Mouse (Mus musculus) hindbrain, embryonic 16.5 days (tissue): ENCODE measurements around the gene Tubb2b. TPM values are rescaled to one million over a fixed set of nuclear protein-coding genes. Genes with fewer than 3 reads are reported as not detected.
"Not testable (repeated sequence)": the region's sequence is repeated elsewhere in the genome, so short reads cannot be mapped to it uniquely, and the experiment has no call there.

Experiments
- ATAC-seq: fragments of 200-750 bp; cut with Nextera tagmentation; 2 replicates; pipeline ENCODE4 v1.8.0; 2017; ENCODE audit warnings: moderate TSS enrichment, moderate library complexity
- H3K27ac ChIP-seq: fragments of 300-500 bp; sonication (generic); 2 replicates; pipeline ENCODE4 v1.5.1; 2014; ENCODE audit warnings: low read depth, mild to moderate bottlenecking, control low read depth, low read length, moderate library complexity
- H3K27me3 ChIP-seq: fragments of 300-500 bp; sonication (generic); replicated peaks from 2 replicates; pipeline ENCODE4 v1.6.1; 2014; ENCODE audit warnings: low read length; ENCODE audit not compliant: control insufficient read depth, insufficient read depth
- H3K36me3 ChIP-seq: fragments of 300-500 bp; sonication (generic); 2 replicates; pipeline ENCODE4 v1.6.1; 2014; ENCODE audit warnings: mild to moderate bottlenecking, low read length, moderate library complexity, mixed read lengths; ENCODE audit not compliant: control insufficient read depth, insufficient read depth
- H3K4me1 ChIP-seq: fragments of 300-500 bp; sonication (generic); 2 replicates; pipeline ENCODE4 v1.6.1; 2014; ENCODE audit warnings: low read depth, low read length; ENCODE audit not compliant: control insufficient read depth, insufficient read depth
- H3K4me2 ChIP-seq: fragments of 300-500 bp; sonication (generic); 2 replicates; pipeline ENCODE4 v1.6.1; 2014; ENCODE audit warnings: mild to moderate bottlenecking, low read length, control low read depth, moderate library complexity
- H3K4me3 ChIP-seq: fragments of 300-500 bp; sonication (generic); 2 replicates; pipeline ENCODE4 v1.5.1; 2014; ENCODE audit warnings: mild to moderate bottlenecking, low read length, control low read depth, moderate library complexity
- H3K9ac ChIP-seq: fragments of 300-500 bp; sonication (generic); 2 replicates; pipeline ENCODE4 v1.6.1; 2014; ENCODE audit warnings: low read depth, mild to moderate bottlenecking, control low read depth, low read length, moderate library complexity
- H3K9me3 ChIP-seq: fragments of 300-500 bp; sonication (generic); 2 replicates; pipeline ENCODE4 v1.6.1; 2014; ENCODE audit warnings: mild to moderate bottlenecking, low read length, moderate library complexity; ENCODE audit not compliant: control insufficient read depth
- WGBS: fragments of 180-500 bp; shearing (Covaris S2); extraction: QIAGEN DNeasy Blood & Tissue Kit; methylation state at CpG from one replicate; pipeline ENCODE4 v1.1.7; 2014; 5-methylcytosine and 5-hydroxymethylcytosine counted together
- polyA plus RNA-seq: library from polyadenylated mRNA; unstranded; fragments of >200 nt; fragmentation: Nextera tagmentation; extraction: Ambion mirVana; gene quantifications from 2 replicates; pipeline ENCODE4 v1.2.1, GENCODE M21; 2015

The Tubb2b gene
- polyA plus RNA-seq, 1 experiment from 2014 or later, result 1,199 TPM

DNA sequence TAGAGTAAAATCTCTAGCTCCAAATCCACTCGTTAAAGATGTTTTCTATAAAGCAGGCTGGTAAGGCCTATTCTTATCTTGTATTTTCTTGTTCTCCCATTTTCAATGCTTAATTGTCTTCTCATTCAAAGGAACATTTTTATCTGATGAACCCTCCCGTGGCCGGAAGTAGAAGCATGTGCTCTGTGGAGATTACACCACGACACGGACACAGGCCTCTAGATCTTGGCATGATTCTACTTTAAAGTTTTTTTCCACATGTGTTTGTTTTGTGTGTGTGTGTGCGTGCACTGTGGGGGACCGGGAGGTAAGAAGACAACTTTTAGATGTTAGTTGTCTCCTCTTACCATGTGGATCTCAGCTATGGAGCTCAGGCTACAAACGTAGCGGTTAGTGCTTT is 28.4 kb downstream of the Tubb2b start:
- Histone ChIP-seq H3K4me1 (peaks cover 2% of the 10 kb centered on the region; the same call in 1 of the 2 replicates), H3K4me3 (no peak overlapping the region), H3K27me3 (no peaks in the 10 kb centered on the region), H3K4me2 (no peak overlapping the region), H3K36me3 (no peaks in the 10 kb centered on the region), H3K9me3 (no peaks in the 10 kb centered on the region), H3K9ac (no peak overlapping the region), H3K27ac (no peak overlapping the region)
- WGBS, result 86% methylated on average over 9 of the region's 9 CpGs
- ATAC-seq, result no peak

DNA sequence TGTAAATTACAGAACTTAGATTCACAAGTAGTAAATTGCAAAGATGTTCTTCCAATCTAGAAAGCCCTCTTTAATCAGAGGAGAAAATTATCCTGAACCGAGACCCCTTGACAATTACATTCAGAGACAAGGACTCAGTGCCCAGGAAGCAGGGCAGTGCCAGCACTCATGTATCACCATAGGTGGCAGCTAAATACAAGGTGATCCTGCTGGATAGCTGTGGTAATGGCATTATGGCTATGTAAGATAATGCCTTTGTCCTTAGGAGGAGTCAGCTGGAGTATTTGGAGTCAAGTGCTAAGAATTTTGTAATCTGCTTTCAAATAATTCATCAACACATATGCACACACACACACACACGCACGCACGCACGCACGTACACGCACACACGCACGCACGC is 29.0 kb downstream of the Tubb2b start:
- Histone ChIP-seq H3K9ac (no peak overlapping the region), H3K27me3 (no peaks in the 10 kb centered on the region), H3K4me1 (peaks cover 9% of the 10 kb centered on the region), H3K4me3 (no peak overlapping the region), H3K4me2 (no peak overlapping the region), H3K36me3 (no peaks in the 10 kb centered on the region), H3K9me3 (no peaks in the 10 kb centered on the region), H3K27ac (no peak overlapping the region)
- WGBS, result 93% methylated on average over 10 of the region's 10 CpGs
- ATAC-seq, result no peak

DNA sequence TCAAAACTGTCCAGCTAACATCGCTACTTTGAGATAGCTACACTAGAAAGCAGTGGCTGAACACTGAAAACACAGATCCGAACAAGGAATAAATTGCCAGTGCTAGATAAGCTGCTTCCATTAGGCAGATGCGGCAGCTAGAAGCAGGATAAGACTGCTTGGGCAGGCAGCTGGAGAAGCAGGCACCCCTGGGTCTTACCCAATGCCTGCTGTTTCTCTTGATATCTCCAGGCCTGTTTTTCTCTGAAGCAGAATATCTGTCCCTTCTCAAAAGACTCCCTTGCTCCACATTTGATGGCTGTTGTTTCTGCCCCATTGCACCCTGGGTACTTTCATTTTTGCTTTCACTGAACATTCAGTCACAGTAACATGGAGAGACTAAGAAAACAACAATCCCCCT is 29.5 kb downstream of the Tubb2b start:
- Histone ChIP-seq H3K27me3 (no peaks in the 10 kb centered on the region), H3K27ac (0 out of 2 replicates have a peak overlapping the region, but pooled peaks have one; percentile 16), H3K4me2 (no peak overlapping the region), H3K9me3 (no peaks in the 10 kb centered on the region), H3K36me3 (no peaks in the 10 kb centered on the region), H3K4me3 (no peak overlapping the region), H3K4me1 (peaks cover 13% of the 10 kb centered on the region), H3K9ac (no peak overlapping the region)
- ATAC-seq, result no peak
- WGBS, result 76% methylated on average over 3 of the region's 3 CpGs

DNA sequence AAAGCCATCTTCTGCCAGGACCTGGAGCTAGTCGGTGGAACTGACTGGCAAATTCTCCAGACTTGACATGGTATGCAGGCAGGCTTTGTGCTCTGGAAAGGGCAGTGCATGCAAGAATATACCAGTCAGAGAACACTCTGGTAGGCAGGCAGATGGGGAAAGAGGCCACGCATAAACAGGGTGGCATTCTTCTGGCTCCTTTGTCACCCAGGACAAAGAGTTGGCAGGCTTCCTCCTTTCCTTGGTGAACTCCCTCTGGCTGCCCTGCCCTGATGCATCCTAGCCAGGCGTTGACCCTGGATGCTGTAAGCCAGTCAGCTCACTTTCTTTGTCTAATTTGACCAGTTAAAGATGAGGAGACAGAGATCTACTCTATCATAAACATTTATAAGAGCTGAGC is 33.2 kb downstream of the Tubb2b start:
- no peak overlapping the region for H3K4me3 ChIP-seq
- H3K36me3 ChIP-seq, result no peaks in the 10 kb centered on the region
- peak overlapping the region; percentile 83 for H3K27ac ChIP-seq
- no peak overlapping the region for H3K4me2 ChIP-seq
- WGBS, result 38% methylated on average over 3 of the region's 3 CpGs
- H3K9me3 ChIP-seq, result no peaks in the 10 kb centered on the region
- ATAC-seq, result no peak
- no peak overlapping the region for H3K9ac ChIP-seq
- H3K4me1 ChIP-seq, result peaks cover 18% of the 10 kb centered on the region
- H3K27me3 ChIP-seq, result no peaks in the 10 kb centered on the region

DNA sequence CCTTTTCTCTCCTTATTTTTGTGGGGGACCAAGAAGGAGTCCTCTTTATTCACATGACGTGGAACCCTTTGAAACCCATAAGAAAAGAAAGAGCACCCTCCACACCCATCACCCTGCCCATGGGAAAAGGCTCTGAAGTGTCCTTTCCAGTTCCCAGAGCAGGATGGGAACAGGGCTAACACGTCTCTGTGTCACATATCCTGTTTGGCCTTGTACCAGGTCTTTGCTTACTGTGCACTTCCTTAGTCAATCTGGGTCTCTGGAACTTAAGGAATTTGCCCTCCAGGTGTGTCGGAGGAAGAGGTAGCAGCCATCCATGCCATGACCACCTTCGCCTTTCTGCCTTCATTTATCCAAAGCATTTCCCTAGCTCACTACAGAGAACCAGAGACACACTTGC is 33.8 kb downstream of the Tubb2b start:
- Histone ChIP-seq H3K27me3 (no peaks in the 10 kb centered on the region), H3K27ac (peak overlapping the region; percentile 83), H3K36me3 (no peaks in the 10 kb centered on the region), H3K4me2 (peak overlapping the region; percentile 40), H3K9me3 (no peaks in the 10 kb centered on the region), H3K9ac (peak overlapping the region; percentile 45; the same call in 1 of the 2 replicates), H3K4me1 (peaks cover 18% of the 10 kb centered on the region), H3K4me3 (no peak overlapping the region)
- ATAC-seq, result peak; percentile 86
- 47% methylated on average over 4 of the region's 4 CpGs for WGBS

DNA sequence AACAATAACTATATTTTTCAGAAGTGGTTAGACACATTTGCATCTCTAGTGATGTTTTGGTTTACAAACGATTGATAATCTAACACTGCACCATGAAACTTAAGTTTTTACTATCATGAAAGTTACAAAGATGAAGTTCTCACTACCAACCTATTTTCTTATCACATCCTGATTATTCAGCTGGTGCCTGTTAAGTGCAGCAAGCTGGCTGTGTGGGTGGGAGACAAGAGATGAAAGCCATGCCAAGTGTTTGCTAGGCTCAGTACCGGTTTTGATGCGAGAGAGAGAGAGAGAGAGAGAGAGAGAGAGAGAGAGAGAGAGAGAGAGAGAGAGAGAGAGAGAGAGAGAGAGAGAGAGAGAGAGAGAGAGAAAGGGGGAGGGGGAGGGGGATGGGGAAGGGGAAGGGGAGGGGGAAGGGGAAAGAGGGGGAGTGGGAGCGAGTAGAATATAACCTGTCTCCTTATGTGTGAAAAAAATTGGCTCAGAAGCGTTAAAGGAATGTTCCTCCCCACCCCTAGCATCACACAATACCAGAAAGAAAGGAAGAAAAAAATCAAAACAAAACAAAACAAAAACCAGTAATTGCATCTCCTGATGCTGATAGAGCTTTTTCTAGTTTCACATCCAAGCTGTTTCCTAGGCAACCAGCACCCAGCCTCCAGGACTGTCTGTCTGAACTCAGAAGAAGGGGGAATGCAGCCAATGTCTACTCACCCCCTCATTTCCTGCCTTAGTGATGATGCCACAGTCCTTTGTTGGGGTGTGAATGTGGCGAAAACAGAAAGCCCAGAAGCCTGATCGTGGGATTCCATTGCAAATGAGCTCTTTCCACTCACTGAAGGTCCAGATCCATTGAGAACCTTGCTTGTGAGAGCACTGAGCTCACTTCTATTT is 34.5 kb downstream of the Tubb2b start:
- WGBS, result 18% methylated on average over 7 of the region's 7 CpGs
- ATAC-seq, result peak; percentile 96
- Histone ChIP-seq H3K4me3 (no peak overlapping the region; the same call in 1 of the 2 replicates), H3K27ac (peak overlapping the region; percentile 83), H3K9ac (peak overlapping the region; percentile 45), H3K36me3 (no peaks in the 10 kb centered on the region), H3K27me3 (no peaks in the 10 kb centered on the region), H3K4me1 (peaks cover 18% of the 10 kb centered on the region), H3K4me2 (peak overlapping the region; percentile 40), H3K9me3 (no peaks in the 10 kb centered on the region)

DNA sequence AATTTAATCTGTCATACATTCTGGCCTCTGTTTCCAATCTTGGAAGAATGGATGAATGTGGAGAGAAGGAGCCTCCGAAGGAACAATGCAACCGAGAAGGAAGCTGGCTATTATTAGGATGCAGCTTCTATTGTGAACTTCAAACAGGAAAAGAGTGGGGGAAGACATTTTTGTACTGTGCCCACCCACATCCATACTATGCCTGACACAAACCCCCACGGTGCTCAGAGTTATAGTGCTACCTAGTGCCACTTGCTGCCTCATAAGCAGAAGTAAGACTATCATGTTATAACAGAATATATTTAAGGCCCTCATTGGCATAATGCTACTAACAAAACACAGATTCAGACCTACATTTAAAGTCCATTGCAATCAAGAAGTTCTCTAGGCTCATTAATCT is 40.9 kb downstream of the Tubb2b start:
- H3K4me3 ChIP-seq, result no peak overlapping the region
- WGBS, result 18% methylated on average over 3 of the region's 3 CpGs
- H3K27ac ChIP-seq, result peak overlapping the region; percentile 88
- no peaks in the 10 kb centered on the region for H3K36me3 ChIP-seq
- no peaks in the 10 kb centered on the region for H3K9me3 ChIP-seq
- H3K4me1 ChIP-seq, result peaks cover 27% of the 10 kb centered on the region
- H3K4me2 ChIP-seq, result peak overlapping the region; percentile 43
- peak; percentile 21; the same call in 1 of the 2 replicates for ATAC-seq
- H3K9ac ChIP-seq, result peak overlapping the region; percentile 32; the same call in 1 of the 2 replicates
- no peaks in the 10 kb centered on the region for H3K27me3 ChIP-seq

DNA sequence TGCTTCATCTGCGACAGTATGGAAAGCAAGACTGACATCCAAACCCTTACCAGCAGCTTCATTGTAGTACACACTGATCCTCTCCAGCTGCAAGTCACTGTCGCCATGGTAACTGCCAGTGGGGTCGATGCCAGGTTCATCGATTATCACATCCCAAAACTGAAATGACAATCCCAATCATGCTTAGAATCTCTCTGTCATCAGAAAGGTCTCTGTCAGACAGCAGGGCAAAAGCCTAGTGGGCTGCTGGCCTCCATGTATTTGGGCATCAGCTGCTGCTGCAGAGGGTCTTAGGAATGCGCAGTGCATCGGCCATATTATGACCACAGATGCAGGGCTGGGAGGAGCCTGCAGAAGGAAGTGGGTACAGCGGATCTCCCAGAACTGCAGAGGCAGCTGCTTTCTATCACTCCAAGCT is 41.4 kb downstream of the Tubb2b start:
- no peak overlapping the region for H3K4me3 ChIP-seq
- H3K27ac ChIP-seq, result peak overlapping the region; percentile 88
- H3K36me3 ChIP-seq, result no peaks in the 10 kb centered on the region
- H3K9ac ChIP-seq, result peak overlapping the region; percentile 32; the same call in 1 of the 2 replicates
- H3K27me3 ChIP-seq, result no peaks in the 10 kb centered on the region
- peak overlapping the region; percentile 43 for H3K4me2 ChIP-seq
- H3K9me3 ChIP-seq, result no peaks in the 10 kb centered on the region
- peak; percentile 89 for ATAC-seq
- H3K4me1 ChIP-seq, result peaks cover 27% of the 10 kb centered on the region
- WGBS, result 18% methylated on average over 7 of the region's 7 CpGs

DNA sequence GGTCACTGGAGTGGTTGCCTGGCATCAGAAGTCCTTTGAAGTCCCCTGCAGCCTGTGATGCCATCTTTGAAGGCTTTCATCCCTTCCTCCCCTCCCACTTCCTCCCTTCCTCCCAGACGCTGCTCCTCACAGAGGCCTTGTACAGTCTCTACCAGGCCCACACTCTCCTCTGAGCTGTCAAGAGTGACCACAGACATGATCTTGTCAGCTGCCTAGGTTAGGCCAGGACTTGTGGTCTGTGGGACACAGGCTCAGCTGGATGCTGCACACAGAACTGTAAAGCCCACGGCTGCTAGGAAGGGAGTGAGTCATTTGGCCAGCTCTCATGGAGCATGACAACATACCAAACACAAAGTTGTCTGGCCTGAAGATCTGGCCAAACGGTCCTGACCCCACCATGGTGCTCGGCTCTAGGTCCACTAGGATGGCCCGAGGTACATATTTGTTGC is 42.0 kb downstream of the Tubb2b start:
- H3K9ac ChIP-seq, result peak overlapping the region; percentile 11; the same call in 1 of the 2 replicates
- peak overlapping the region; percentile 88 for H3K27ac ChIP-seq
- H3K9me3 ChIP-seq, H3K36me3 ChIP-seq, H3K4me3 ChIP-seq, H3K27me3 ChIP-seq: not testable (repeated sequence)
- ATAC-seq, result peak; percentile 24
- H3K4me1 ChIP-seq, result peaks cover 27% of the 10 kb centered on the region
- H3K4me2 ChIP-seq, result peak overlapping the region; percentile 43
- WGBS, result 39% methylated on average over 5 of the region's 5 CpGs
